Mouse (Mus musculus) stomach, postnatal 0 days (tissue): ENCODE measurements at regions not wholly inside any gene's neighbourhood (a gene's known extent, or its start where the extent isn't known, plus 50 kb on each side); places are given as distances from the start of the nearest gene placed in this dataset.

ENCODE experiments used
- ATAC-seq: fragments of 200-750 bp; cut with Nextera tagmentation; 2 replicates; pipeline ENCODE4 v1.8.0; 2017; ENCODE audit not compliant: low FRiP score, low TSS enrichment
- DNase-seq: peaks from one replicate; pipeline ENCODE4 v3.0.0-alpha.2; 2016; ENCODE audit warnings: low spot score
- H3K27ac ChIP-seq: fragments of 300-500 bp; sonication (generic); replicated peaks from 2 replicates; pipeline ENCODE4 v1.5.1; 2014; ENCODE audit warnings: mild to moderate bottlenecking, control low read depth
- H3K27me3 ChIP-seq: fragments of 300-500 bp; sonication (generic); 2 replicates; pipeline ENCODE4 v1.6.1; 2014; ENCODE audit warnings: low read length; ENCODE audit not compliant: control insufficient read depth, insufficient read depth
- H3K36me3 ChIP-seq: fragments of 300-500 bp; sonication (generic); 2 replicates; pipeline ENCODE4 v1.6.1; 2014; ENCODE audit warnings: low read length, mixed read lengths; ENCODE audit not compliant: control insufficient read depth, insufficient read depth
- H3K4me1 ChIP-seq: fragments of 300-500 bp; sonication (generic); replicated peaks from 2 replicates; pipeline ENCODE4 v1.6.1; 2014; ENCODE audit warnings: antibody characterized with exemption; ENCODE audit not compliant: control insufficient read depth, insufficient read depth
- H3K4me2 ChIP-seq: fragments of 300-500 bp; sonication (generic); replicated peaks from 2 replicates; pipeline ENCODE4 v1.6.1; 2014; ENCODE audit warnings: low read depth, mild to moderate bottlenecking, control low read depth, moderate library complexity
- H3K4me3 ChIP-seq: fragments of 300-500 bp; sonication (generic); 2 replicates; pipeline ENCODE4 v1.5.1; 2014; ENCODE audit warnings: low read depth, low read length, control low read depth
- H3K9ac ChIP-seq: fragments of 300-500 bp; sonication (generic); 2 replicates; pipeline ENCODE4 v1.6.1; 2014; ENCODE audit warnings: mild to moderate bottlenecking, low read length, control low read depth, mixed read lengths
- H3K9me3 ChIP-seq: fragments of 300-500 bp; sonication (generic); 2 replicates; pipeline ENCODE4 v1.6.1; 2016; ENCODE audit warnings: low read length; ENCODE audit not compliant: control insufficient read depth
- CTCF ChIP-seq: IDR thresholded peaks from 2 replicates; pipeline ENCODE4 v1.5.1; 2016; ENCODE audit warnings: antibody characterized with exemption, low read depth, mild to moderate bottlenecking, moderate library complexity
- EP300 ChIP-seq: optimal IDR thresholded peaks from 2 replicates; pipeline ENCODE3; 2016; ENCODE audit warnings: antibody characterized with exemption
- WGBS: fragments of 180-500 bp; shearing (Covaris S2); extraction: QIAGEN DNeasy Blood & Tissue Kit; methylation state at CpG from one replicate; pipeline ENCODE4 v1.1.7; 2014; 5-methylcytosine and 5-hydroxymethylcytosine counted together

DNA sequence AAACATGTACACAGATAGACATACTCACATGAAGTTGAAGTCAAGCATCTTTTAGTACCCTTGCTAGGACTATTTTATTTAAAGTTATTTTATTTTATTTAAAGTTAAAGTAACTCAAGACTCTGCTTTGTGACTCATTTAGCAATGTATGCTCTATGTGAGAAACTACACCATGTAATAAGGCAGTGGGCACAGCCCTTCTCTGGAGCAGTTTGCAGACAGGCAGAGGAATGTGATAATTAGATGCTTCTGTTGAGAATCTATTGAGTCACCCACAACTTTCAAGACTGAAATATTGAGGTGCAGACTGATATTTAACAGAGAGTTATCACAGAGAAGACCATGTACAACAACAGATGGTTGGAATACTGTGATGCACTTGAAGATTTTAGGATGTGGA is 825.2 kb upstream of the Cntn5 start:
- H3K4me2 ChIP-seq, result no peak overlapping the region
- ATAC-seq (no peak), DNase-seq (no peak)
- H3K9me3 ChIP-seq, result no peaks in the 10 kb centered on the region
- H3K9ac ChIP-seq, result no peak overlapping the region
- H3K27me3 ChIP-seq, result no peaks in the 10 kb centered on the region
- no peak for TF ChIP-seq EP300
- no peak for TF ChIP-seq CTCF
- H3K4me3 ChIP-seq, result no peak overlapping the region
- H3K27ac ChIP-seq, result no peak overlapping the region
- no peaks in the 10 kb centered on the region for H3K4me1 ChIP-seq
- H3K36me3 ChIP-seq, result no peaks in the 10 kb centered on the region

DNA sequence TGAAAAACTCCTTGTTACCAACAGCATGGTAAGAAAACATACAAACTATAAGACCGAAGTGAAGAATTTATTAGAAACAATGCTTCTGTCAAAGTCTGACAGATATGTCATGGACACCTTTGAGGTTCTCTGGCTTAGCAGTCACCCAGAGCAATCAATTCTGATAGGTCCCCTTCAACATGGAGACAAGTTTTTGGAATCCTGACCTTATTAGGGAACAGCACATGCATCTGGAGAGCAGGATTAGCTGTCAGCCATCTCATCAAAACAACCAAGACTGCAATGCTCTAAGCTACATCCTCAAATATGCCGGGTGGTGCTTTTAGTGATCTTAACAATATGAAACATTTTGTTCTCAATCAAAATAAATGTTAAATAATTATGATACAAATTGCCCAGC is 817.2 kb upstream of the Cntn5 start:
- Histone ChIP-seq H3K4me1 (no peaks in the 10 kb centered on the region), H3K4me3 (no peak overlapping the region), H3K27ac (no peak overlapping the region), H3K4me2 (no peak overlapping the region), H3K27me3 (no peaks in the 10 kb centered on the region), H3K36me3 (no peaks in the 10 kb centered on the region), H3K9me3 (no peaks in the 10 kb centered on the region), H3K9ac (no peak overlapping the region)
- ATAC-seq (no peak), DNase-seq (no peak)
- WGBS, result 74% methylated on average over 2 of the region's 2 CpGs
- TF ChIP-seq EP300, result no peak
- no peak for TF ChIP-seq CTCF

DNA sequence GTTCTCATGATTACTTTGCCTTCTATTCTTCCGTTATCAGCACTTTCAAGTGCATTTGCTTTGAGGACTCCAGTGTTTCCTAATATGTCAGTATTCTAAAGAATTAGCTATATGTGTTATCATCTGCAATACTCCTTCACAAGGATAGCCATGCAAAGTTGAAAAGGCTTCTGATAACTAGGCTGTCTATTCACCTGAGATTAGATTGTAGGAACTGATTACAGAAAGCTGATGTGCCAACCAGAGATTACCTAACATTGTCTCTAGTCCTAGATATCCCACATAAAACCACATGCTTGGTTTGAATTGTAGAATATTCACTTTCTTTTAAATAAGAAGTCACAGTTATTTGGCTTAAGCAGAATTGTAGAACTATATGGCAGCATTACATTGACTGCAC is 800.1 kb upstream of the Cntn5 start:
- H3K9ac ChIP-seq, result no peak overlapping the region
- no peak overlapping the region for H3K4me3 ChIP-seq
- TF ChIP-seq EP300 (no peak), CTCF (no peak)
- DNase-seq (no peak), ATAC-seq (no peak)
- no peak overlapping the region for H3K27ac ChIP-seq
- no peaks in the 10 kb centered on the region for H3K27me3 ChIP-seq
- H3K36me3 ChIP-seq, result no peaks in the 10 kb centered on the region
- no peak overlapping the region for H3K4me2 ChIP-seq
- H3K4me1 ChIP-seq, result no peaks in the 10 kb centered on the region
- WGBS, result 81% methylated on average over 1 of the region's 1 CpGs
- no peaks in the 10 kb centered on the region for H3K9me3 ChIP-seq

DNA sequence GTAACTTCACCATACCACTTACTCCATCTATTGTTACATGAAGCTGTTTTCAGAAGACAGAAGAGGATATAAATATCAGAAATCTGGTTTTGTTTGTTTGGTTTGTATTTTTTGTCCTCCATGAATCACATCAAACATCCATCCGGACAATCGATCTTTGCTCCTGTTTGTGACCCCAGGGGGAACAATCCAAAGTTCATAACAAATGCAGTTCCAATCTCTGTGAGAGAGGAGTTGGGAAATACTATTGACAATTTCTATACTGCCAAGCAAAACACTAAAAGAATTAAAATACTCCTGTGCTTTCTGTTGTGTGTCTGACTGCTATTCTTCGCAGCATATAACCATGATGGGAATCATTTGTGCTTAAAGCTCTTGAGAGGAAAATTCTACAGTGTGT is 798.6 kb upstream of the Cntn5 start:
- WGBS, result 85% methylated on average over 3 of the region's 3 CpGs
- Histone ChIP-seq H3K27me3 (no peaks in the 10 kb centered on the region), H3K9ac (no peak overlapping the region), H3K9me3 (no peaks in the 10 kb centered on the region), H3K4me1 (no peaks in the 10 kb centered on the region), H3K4me3 (no peak overlapping the region), H3K4me2 (no peak overlapping the region), H3K27ac (no peak overlapping the region), H3K36me3 (no peaks in the 10 kb centered on the region)
- TF ChIP-seq CTCF (no peak), EP300 (no peak)
- no peak for ATAC-seq
- no peak for DNase-seq

DNA sequence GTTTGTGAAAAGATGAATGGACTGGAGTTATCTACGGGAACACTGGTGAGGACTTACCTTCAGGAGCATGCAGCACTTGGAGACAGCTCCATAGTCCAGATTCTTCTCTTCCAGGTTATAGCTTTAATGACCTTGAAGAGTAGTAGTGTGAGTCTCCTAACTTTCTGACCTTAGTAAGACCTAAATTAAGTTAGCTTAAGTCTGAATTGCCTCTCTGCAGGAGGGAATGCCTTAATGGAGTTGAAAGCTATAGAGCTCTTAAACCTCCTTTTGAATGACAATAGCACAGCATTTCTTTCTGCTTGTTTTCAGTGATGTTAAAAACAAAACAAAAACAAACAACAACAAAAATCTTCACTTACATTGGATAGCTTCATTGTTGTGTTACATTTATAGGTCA is 788.9 kb upstream of the Cntn5 start:
- ATAC-seq (no peak), DNase-seq (no peak)
- Histone ChIP-seq H3K9me3 (no peaks in the 10 kb centered on the region), H3K27me3 (no peaks in the 10 kb centered on the region), H3K36me3 (no peaks in the 10 kb centered on the region), H3K4me3 (no peak overlapping the region), H3K4me1 (no peaks in the 10 kb centered on the region), H3K4me2 (no peak overlapping the region), H3K27ac (no peak overlapping the region), H3K9ac (no peak overlapping the region)
- TF ChIP-seq CTCF (no peak), EP300 (no peak)
- WGBS, result 87% methylated on average over 1 of the region's 1 CpGs

DNA sequence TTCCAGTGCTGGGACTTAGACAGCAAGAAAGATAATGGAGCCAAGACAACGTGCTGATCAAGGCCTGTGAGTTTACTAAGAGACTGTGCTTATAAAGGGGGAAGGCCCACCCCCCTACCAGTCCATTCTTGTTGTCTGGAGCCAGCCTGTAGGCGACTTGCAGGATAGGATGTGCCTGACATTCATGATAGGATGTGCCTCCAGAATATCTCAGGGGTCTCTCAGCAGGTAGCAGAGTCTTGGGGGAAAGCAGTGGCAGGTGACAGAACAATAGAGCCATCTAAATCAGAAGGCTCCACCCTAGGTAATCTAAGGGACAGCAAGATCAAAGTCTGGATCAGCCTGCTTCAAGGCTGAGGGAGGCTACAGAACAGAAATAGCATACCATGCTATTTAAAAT is 782.5 kb upstream of the Cntn5 start:
- Histone ChIP-seq H3K4me3 (no peak overlapping the region), H3K9ac (no peak overlapping the region), H3K36me3 (no peaks in the 10 kb centered on the region), H3K4me1 (no peaks in the 10 kb centered on the region), H3K27me3 (no peaks in the 10 kb centered on the region), H3K4me2 (no peak overlapping the region), H3K27ac (no peak overlapping the region), H3K9me3 (no peaks in the 10 kb centered on the region)
- TF ChIP-seq EP300 (no peak), CTCF (no peak)
- DNase-seq, result no peak
- ATAC-seq, result no peak
- WGBS, result 21% methylated on average over 2 of the region's 2 CpGs
